Mouse (Mus musculus): ENCODE results near the gene Usp43. TPM values are rescaled to one million over a fixed set of nuclear protein-coding genes. Genes with fewer than 3 reads are reported as not detected.

The Usp43 gene
- total and polyA plus RNA-seq, 2 experiments = 0.04 TPM; not detected in 1

DNA sequence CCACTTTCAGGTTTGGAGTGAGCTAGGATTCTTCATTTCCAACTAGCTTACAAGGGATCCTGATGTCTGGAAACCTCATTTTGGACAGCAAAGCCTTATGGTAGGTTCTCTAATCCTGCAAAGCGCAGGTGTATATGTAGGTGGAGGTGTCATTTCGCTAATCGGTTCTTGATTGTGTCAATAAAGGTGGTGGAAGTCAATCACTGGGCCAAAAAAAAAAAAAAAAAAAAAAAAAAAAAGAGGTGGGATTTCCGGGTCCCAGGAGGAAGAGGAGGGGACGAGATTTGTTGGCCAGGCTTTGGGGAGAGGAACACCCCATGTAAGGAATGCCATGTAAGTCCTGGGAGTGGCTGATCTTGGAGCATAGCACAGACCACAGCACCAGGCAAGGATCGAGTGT, 32.5 kb upstream of the Usp43 start:
- Histone ChIP-seq H3K9ac (ENCODE audit: low read depth, low read length) (no peak overlapping the region), H3K4me3 (ENCODE audit: insufficient read depth, low read depth, low read length) (no peak overlapping the region), H3K79me2 (ENCODE audit: control insufficient read depth, insufficient read depth, low read length) (no peaks in the 10 kb centered on the region), H3K36me3 (ENCODE audit: control insufficient read depth, insufficient read depth, low read length) (no peaks in the 10 kb centered on the region), H3K27me3 (ENCODE audit: control insufficient read depth, insufficient read depth, low read length) (no peaks in the 10 kb centered on the region), H3K4me1 (ENCODE audit: control insufficient read depth, insufficient read depth, low read length) (no peaks in the 10 kb centered on the region), H3K27ac (replicated peaks; ENCODE audit: insufficient read depth, low read depth, low read length) (no peak overlapping the region)
- 84% methylated on average over 6 of the region's 6 CpGs for WGBS
- DNase-seq (ENCODE audit: extremely low read depth, low read depth, low spot score) = no peak
- no peak for TF ChIP-seq CTCF (IDR thresholded peaks at IDR 0.05; ENCODE audit: low read depth, low read length)
- no peak for TF ChIP-seq POLR2A (IDR thresholded peaks at IDR 0.05; ENCODE audit: extremely low read depth, insufficient read depth, low read length)

- Histone ChIP-seq H3K9ac (ENCODE audit: low read depth, low read length) (no peak overlapping the region), H3K4me1 (ENCODE audit: control insufficient read depth, insufficient read depth, low read length) (no peaks in the 10 kb centered on the region), H3K27me3 (ENCODE audit: control insufficient read depth, insufficient read depth, low read length) (no peaks in the 10 kb centered on the region), H3K79me2 (ENCODE audit: control insufficient read depth, insufficient read depth, low read length) (no peaks in the 10 kb centered on the region), H3K4me3 (ENCODE audit: insufficient read depth, low read depth, low read length) (no peak overlapping the region), H3K36me3 (ENCODE audit: control insufficient read depth, insufficient read depth, low read length) (no peaks in the 10 kb centered on the region), H3K27ac (replicated peaks; ENCODE audit: insufficient read depth, low read depth, low read length) (no peak overlapping the region)
- no peak for DNase-seq (ENCODE audit: extremely low read depth, low read depth, low spot score)
- TF ChIP-seq POLR2A (IDR thresholded peaks at IDR 0.05; ENCODE audit: extremely low read depth, insufficient read depth, low read length) (no peak), CTCF (IDR thresholded peaks at IDR 0.05; ENCODE audit: low read depth, low read length) (no peak)
- 74% methylated on average over 5 of the region's 5 CpGs for WGBS
These were observed 31.7 kb upstream of the Usp43 start for GRCm38 (mm10) chr11:67953604-67954003.

DNA sequence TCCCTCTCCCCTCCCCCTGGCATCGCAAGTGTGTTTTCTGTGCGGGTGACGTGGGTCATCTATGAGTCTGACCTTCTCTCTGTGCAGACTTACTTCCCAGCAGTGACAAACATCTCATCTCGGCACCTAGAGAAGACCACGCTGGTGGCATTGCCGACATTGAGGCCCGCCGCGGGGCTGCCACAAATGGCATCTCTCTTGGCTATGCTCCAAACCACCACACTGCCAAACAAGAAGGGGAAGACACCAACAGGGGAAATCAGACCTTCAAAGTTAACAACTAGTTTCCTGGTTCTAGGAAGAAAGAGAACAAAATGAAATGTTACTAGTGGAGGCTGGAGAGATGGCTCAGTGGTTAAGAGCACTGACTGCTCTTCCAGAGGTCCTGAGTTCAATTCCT, 27.5 kb upstream of the Usp43 start:
- peaks cover 4% of the 10 kb centered on the region; the same call in 1 of the 2 replicates for H3K4me1 ChIP-seq (ENCODE audit: control insufficient read depth, insufficient read depth, low read length)
- 79% methylated on average over 9 of the region's 9 CpGs for WGBS
- no peaks in the 10 kb centered on the region for H3K79me2 ChIP-seq (ENCODE audit: control insufficient read depth, insufficient read depth, low read length)
- H3K36me3 ChIP-seq (ENCODE audit: control insufficient read depth, insufficient read depth, low read length) = no peaks in the 10 kb centered on the region
- no peak for TF ChIP-seq POLR2A (IDR thresholded peaks at IDR 0.05; ENCODE audit: extremely low read depth, insufficient read depth, low read length)
- TF ChIP-seq CTCF (IDR thresholded peaks at IDR 0.05; ENCODE audit: low read depth, low read length) = no peak
- no peak overlapping the region for H3K27ac ChIP-seq (replicated peaks; ENCODE audit: insufficient read depth, low read depth, low read length)
- no peak overlapping the region for H3K9ac ChIP-seq (ENCODE audit: low read depth, low read length)
- no peak overlapping the region for H3K4me3 ChIP-seq (ENCODE audit: insufficient read depth, low read depth, low read length)
- DNase-seq (ENCODE audit: extremely low read depth, low read depth, low spot score) = no peak
- no peaks in the 10 kb centered on the region for H3K27me3 ChIP-seq (ENCODE audit: control insufficient read depth, insufficient read depth, low read length)

GRCm38 (mm10) chr11:67948229-67948628, 26.3 kb upstream of the Usp43 start:
- peaks cover 4% of the 10 kb centered on the region; the same call in 1 of the 2 replicates for H3K4me1 ChIP-seq (ENCODE audit: control insufficient read depth, insufficient read depth, low read length)
- H3K9ac ChIP-seq (ENCODE audit: low read depth, low read length) = no peak overlapping the region
- H3K27me3 ChIP-seq (ENCODE audit: control insufficient read depth, insufficient read depth, low read length) = no peaks in the 10 kb centered on the region
- TF ChIP-seq POLR2A (IDR thresholded peaks at IDR 0.05; ENCODE audit: extremely low read depth, insufficient read depth, low read length) (no peak), CTCF (IDR thresholded peaks at IDR 0.05; ENCODE audit: low read depth, low read length) (no peak)
- no peak overlapping the region for H3K4me3 ChIP-seq (ENCODE audit: insufficient read depth, low read depth, low read length)
- no peaks in the 10 kb centered on the region for H3K79me2 ChIP-seq (ENCODE audit: control insufficient read depth, insufficient read depth, low read length)
- no peak overlapping the region for H3K27ac ChIP-seq (replicated peaks; ENCODE audit: insufficient read depth, low read depth, low read length)
- 14% methylated on average over 3 of the region's 3 CpGs for WGBS
- DNase-seq (ENCODE audit: extremely low read depth, low read depth, low spot score) = no peak
- no peaks in the 10 kb centered on the region for H3K36me3 ChIP-seq (ENCODE audit: control insufficient read depth, insufficient read depth, low read length)

- no peak for DNase-seq (ENCODE audit: extremely low read depth, low read depth, low spot score)
- no peaks in the 10 kb centered on the region for H3K36me3 ChIP-seq (ENCODE audit: control insufficient read depth, insufficient read depth, low read length)
- H3K4me3 ChIP-seq (ENCODE audit: insufficient read depth, low read depth, low read length) = no peak overlapping the region
- H3K9ac ChIP-seq (ENCODE audit: low read depth, low read length) = no peak overlapping the region
- H3K27ac ChIP-seq (replicated peaks; ENCODE audit: insufficient read depth, low read depth, low read length) = no peak overlapping the region
- H3K79me2 ChIP-seq (ENCODE audit: control insufficient read depth, insufficient read depth, low read length) = no peaks in the 10 kb centered on the region
- WGBS = 87% methylated on average over 3 of the region's 3 CpGs
- no peaks in the 10 kb centered on the region for H3K4me1 ChIP-seq (ENCODE audit: control insufficient read depth, insufficient read depth, low read length)
- TF ChIP-seq POLR2A (IDR thresholded peaks at IDR 0.05; ENCODE audit: extremely low read depth, insufficient read depth, low read length) = no peak
- no peak for TF ChIP-seq CTCF (IDR thresholded peaks at IDR 0.05; ENCODE audit: low read depth, low read length)
- no peaks in the 10 kb centered on the region for H3K27me3 ChIP-seq (ENCODE audit: control insufficient read depth, insufficient read depth, low read length)
These were observed 10.2 kb upstream of the Usp43 start for GRCm38 (mm10) chr11:67932156-67932555.

DNA sequence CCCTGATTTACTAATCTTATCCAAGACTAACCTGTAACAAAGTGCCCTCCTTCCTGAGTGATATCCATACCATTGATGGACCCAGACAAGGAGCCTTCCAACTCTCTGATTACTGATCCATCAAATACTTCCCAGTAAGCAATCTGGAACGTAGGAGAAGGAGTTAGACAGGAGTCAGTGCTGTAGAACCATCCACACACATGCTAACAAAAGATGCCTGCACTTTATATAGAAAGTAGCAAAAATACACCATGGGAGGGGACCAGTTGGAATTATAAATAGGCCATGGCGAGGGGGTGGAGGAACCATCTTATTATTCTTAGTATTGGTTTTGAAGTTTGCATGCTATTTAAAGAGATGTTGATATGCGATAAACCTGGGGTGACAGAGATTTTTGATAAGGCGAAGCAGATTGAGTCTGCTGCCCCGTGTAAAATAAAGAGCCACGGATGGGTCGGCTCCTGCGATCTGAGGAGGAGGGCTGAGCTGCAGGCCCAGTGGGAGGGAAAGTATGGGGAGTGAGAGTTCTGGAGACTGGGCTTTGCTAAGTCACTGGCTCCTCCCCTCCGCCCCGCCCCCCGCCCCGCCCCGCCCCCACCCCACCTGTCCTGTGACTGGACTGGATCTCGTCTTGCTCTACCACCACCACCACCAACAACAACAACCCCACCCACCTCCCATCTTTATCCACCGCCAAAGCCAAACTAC, 4.5 kb upstream of the Usp43 start:
- Histone ChIP-seq H3K27me3 (ENCODE audit: control insufficient read depth, insufficient read depth, low read length) (no peaks in the 10 kb centered on the region), H3K27ac (replicated peaks; ENCODE audit: insufficient read depth, low read depth, low read length) (no peak overlapping the region), H3K4me1 (ENCODE audit: control insufficient read depth, insufficient read depth, low read length) (no peaks in the 10 kb centered on the region; the same call in 1 of the 2 replicates), H3K36me3 (ENCODE audit: control insufficient read depth, insufficient read depth, low read length) (no peaks in the 10 kb centered on the region), H3K79me2 (ENCODE audit: control insufficient read depth, insufficient read depth, low read length) (no peaks in the 10 kb centered on the region), H3K4me3 (ENCODE audit: insufficient read depth, low read depth, low read length) (no peak overlapping the region), H3K9ac (ENCODE audit: low read depth, low read length) (no peak overlapping the region)
- no peak for TF ChIP-seq CTCF (IDR thresholded peaks at IDR 0.05; ENCODE audit: low read depth, low read length)
- 23% methylated on average over 13 of the region's 15 CpGs for WGBS
- DNase-seq (ENCODE audit: extremely low read depth, low read depth, low spot score) = no peak

All from liver, adult 2 months (tissue).